Mouse (Mus musculus) bone marrow macrophage, adult 2 months (primary cell): ENCODE measurements around the gene Parpbp.

Experiments used
- CTCF ChIP-seq: IDR thresholded peaks from 2 replicates; pipeline ENCODE4 v1.5.1; 2012; ENCODE audit warnings: low read depth, mild to moderate bottlenecking, low read length, moderate library complexity
- POLR2A ChIP-seq: IDR thresholded peaks from 2 replicates; pipeline ENCODE4 v1.6.1; 2012; ENCODE audit warnings: mild to moderate bottlenecking, low read depth, low read length, borderline replicate concordance

GRCm38 (mm10) chr10:88167438-88168077, 20.8 kb upstream of the Parpbp start:
- no peak for TF ChIP-seq POLR2A
- TF ChIP-seq CTCF, result no peak
